Mouse (Mus musculus) limb, embryonic 11.5 days (tissue): ENCODE measurements at regions not wholly inside any gene's neighbourhood (a gene's known extent, or its start where the extent isn't known, plus 50 kb on each side); places are given as distances from the start of the nearest gene placed in this dataset.

Experiments
- ATAC-seq: fragments of 200-750 bp; cut with Nextera tagmentation; 2 replicates; pipeline ENCODE4 v1.8.0; 2017; ENCODE audit warnings: low read depth; ENCODE audit not compliant: insufficient number of reproducible peaks, low FRiP score, low TSS enrichment
- DNase-seq: peaks from one replicate; pipeline ENCODE4 v3.0.0-alpha.2; 2015; ENCODE audit warnings: low spot score
- H3K27ac ChIP-seq: fragments of 300-500 bp; sonication (generic); replicated peaks from 2 replicates; pipeline ENCODE4 v1.5.1; 2014; ENCODE audit warnings: low read depth, mild to moderate bottlenecking, low read length
- H3K27me3 ChIP-seq: fragments of 300-500 bp; sonication (generic); 2 replicates; pipeline ENCODE4 v1.6.1; 2014; ENCODE audit warnings: mild to moderate bottlenecking, low read length, mixed read lengths; ENCODE audit not compliant: control insufficient read depth, insufficient read depth
- H3K36me3 ChIP-seq: fragments of 300-500 bp; sonication (generic); 2 replicates; pipeline ENCODE4 v1.6.1; 2014; ENCODE audit warnings: mild to moderate bottlenecking, low read length, moderate library complexity, mixed read lengths; ENCODE audit not compliant: control insufficient read depth, insufficient read depth
- H3K4me1 ChIP-seq: fragments of 300-500 bp; sonication (generic); 2 replicates; pipeline ENCODE4 v1.6.1; 2014; ENCODE audit warnings: low read length, mixed read lengths; ENCODE audit not compliant: control insufficient read depth, insufficient read depth
- H3K4me2 ChIP-seq: fragments of 300-500 bp; sonication (generic); 2 replicates; pipeline ENCODE4 v1.6.1; 2014; ENCODE audit warnings: low read depth, mild to moderate bottlenecking, moderate library complexity; ENCODE audit not compliant: severe bottlenecking
- H3K4me3 ChIP-seq: fragments of 300-500 bp; sonication (generic); 2 replicates; pipeline ENCODE4 v1.5.1; 2014; ENCODE audit warnings: low read depth, low read length
- H3K9ac ChIP-seq: fragments of 300-500 bp; sonication (generic); 2 replicates; pipeline ENCODE4 v1.6.1; 2014; ENCODE audit warnings: mild to moderate bottlenecking, low read length
- H3K9me3 ChIP-seq: fragments of 300-500 bp; sonication (generic); 2 replicates; pipeline ENCODE4 v1.6.1; 2016; ENCODE audit warnings: low read length; ENCODE audit not compliant: control insufficient read depth
- WGBS: fragments of 180-500 bp; shearing (Covaris S2); extraction: QIAGEN DNeasy Blood & Tissue Kit; methylation state at CpG from one replicate; pipeline ENCODE4 v1.1.7; 2014; 5-methylcytosine and 5-hydroxymethylcytosine counted together

GRCm38 (mm10) chr10:96356980-96357624 is 220.7 kb downstream of the Gm5426 start:
- ATAC-seq (no peak), DNase-seq (no peak)
- Histone ChIP-seq H3K4me1 (no peaks in the 10 kb centered on the region), H3K9me3 (no peaks in the 10 kb centered on the region), H3K4me2 (no peak overlapping the region), H3K36me3 (no peaks in the 10 kb centered on the region), H3K9ac (no peak overlapping the region), H3K27ac (no peak overlapping the region), H3K27me3 (no peaks in the 10 kb centered on the region), H3K4me3 (no peak overlapping the region)
- WGBS: 85% methylated on average over 1 of the region's 1 CpGs

GRCm38 (mm10) chr10:96357632-96358031 is 221.2 kb downstream of the Gm5426 start:
- no peaks in the 10 kb centered on the region for H3K27me3 ChIP-seq
- H3K4me3 ChIP-seq: no peak overlapping the region
- no peak for ATAC-seq
- H3K4me1 ChIP-seq: no peaks in the 10 kb centered on the region
- no peak for DNase-seq
- H3K9ac ChIP-seq: no peak overlapping the region
- H3K36me3 ChIP-seq: no peaks in the 10 kb centered on the region
- H3K4me2 ChIP-seq: no peak overlapping the region
- H3K27ac ChIP-seq: no peak overlapping the region
- no peaks in the 10 kb centered on the region for H3K9me3 ChIP-seq
- 81% methylated on average over 5 of the region's 5 CpGs for WGBS

- DNase-seq (no peak), ATAC-seq (no peak)
- no peak overlapping the region for H3K4me2 ChIP-seq
- H3K36me3 ChIP-seq: no peaks in the 10 kb centered on the region
- no peaks in the 10 kb centered on the region for H3K27me3 ChIP-seq
- WGBS: 88% methylated on average over 2 of the region's 2 CpGs
- H3K9me3 ChIP-seq: no peaks in the 10 kb centered on the region
- H3K9ac ChIP-seq: no peak overlapping the region
- H3K4me3 ChIP-seq: no peak overlapping the region
- no peaks in the 10 kb centered on the region for H3K4me1 ChIP-seq
- no peak overlapping the region for H3K27ac ChIP-seq
Measured at GRCm38 (mm10) chr10:96358984-96359383, 222.6 kb downstream of the Gm5426 start.

DNA sequence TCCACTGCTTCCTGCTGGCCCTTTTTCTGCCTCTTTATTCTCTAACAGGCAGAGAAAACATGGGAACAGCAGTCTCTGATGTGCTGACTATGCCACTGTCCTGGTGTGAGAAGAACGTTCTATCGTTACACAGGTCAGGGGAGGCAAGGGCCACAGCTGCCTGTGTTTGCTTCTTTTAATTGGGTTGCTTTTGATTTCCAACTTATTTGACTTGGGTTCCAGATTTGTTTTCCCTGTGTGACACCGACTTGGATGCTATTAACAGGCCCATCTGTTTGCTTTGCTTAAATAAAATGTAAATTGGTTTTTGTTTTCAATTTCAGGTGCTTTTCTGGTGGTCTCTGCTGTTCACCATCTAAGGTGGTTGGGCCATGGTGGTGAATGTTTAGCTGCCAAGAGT is 225.8 kb downstream of the Gm5426 start:
- no peak for DNase-seq
- 53% methylated on average over 3 of the region's 3 CpGs for WGBS
- ATAC-seq: no peak
- H3K27ac ChIP-seq: no peak overlapping the region
- no peaks in the 10 kb centered on the region for H3K36me3 ChIP-seq
- no peak overlapping the region for H3K4me2 ChIP-seq
- H3K9me3 ChIP-seq: no peaks in the 10 kb centered on the region
- H3K4me3 ChIP-seq: no peak overlapping the region
- H3K27me3 ChIP-seq: no peaks in the 10 kb centered on the region
- H3K4me1 ChIP-seq: no peaks in the 10 kb centered on the region
- H3K9ac ChIP-seq: no peak overlapping the region

DNA sequence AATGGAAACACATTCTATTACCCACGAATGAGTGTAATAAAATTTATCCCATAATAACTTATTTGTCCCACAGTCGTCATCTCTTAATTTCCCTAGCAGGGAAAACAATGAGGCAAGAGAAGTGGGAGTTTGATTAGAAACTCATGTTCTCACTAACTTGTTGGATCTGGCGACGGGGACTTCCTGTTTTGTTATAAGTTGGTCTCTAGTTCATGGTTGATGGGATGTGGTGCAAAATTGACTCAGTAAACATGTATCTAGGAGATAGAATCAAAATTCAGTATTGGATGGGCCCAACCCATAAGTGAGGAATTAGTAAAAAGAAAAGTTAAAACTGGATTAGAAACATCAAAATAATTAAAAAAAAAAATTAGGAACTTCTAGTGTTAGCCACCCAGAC is 227.5 kb downstream of the Gm5426 start:
- Histone ChIP-seq H3K4me3 (no peak overlapping the region), H3K27me3 (no peaks in the 10 kb centered on the region), H3K9ac (no peak overlapping the region), H3K4me2 (no peak overlapping the region), H3K4me1 (no peaks in the 10 kb centered on the region), H3K27ac (no peak overlapping the region), H3K9me3 (no peaks in the 10 kb centered on the region), H3K36me3 (no peaks in the 10 kb centered on the region)
- 39% methylated on average over 4 of the region's 4 CpGs for WGBS
- ATAC-seq (no peak), DNase-seq (no peak)

GRCm38 (mm10) chr10:96365101-96365500 is 228.7 kb downstream of the Gm5426 start:
- Histone ChIP-seq H3K4me3 (no peak overlapping the region), H3K36me3 (no peaks in the 10 kb centered on the region), H3K9me3 (no peaks in the 10 kb centered on the region), H3K27me3 (no peaks in the 10 kb centered on the region), H3K9ac (no peak overlapping the region), H3K27ac (no peak overlapping the region), H3K4me2 (no peak overlapping the region), H3K4me1 (no peaks in the 10 kb centered on the region)
- DNase-seq (no peak), ATAC-seq (no peak)
- WGBS: 64% methylated on average over 3 of the region's 3 CpGs

DNA sequence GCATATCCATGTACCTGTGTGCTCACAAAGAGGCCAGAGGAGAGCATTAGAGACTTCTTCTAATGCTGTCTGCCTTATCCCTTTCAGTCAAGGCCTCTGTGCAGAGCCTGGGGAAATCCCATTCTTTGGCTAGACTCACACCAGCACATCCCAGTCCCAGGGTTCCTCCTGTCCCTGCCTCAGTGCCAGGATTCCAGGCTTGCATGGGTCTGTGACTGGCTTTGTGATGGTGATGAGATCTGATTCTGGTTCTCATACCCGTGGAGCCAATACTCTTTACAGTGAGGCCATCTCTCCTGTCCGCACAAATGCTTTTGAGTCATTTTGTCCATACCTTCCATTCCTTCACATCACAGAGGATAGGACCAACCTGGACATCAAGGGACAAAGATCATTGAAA is 230.5 kb downstream of the Gm5426 start:
- DNase-seq (no peak), ATAC-seq (no peak)
- Histone ChIP-seq H3K27ac (no peak overlapping the region), H3K9ac (no peak overlapping the region), H3K4me3 (no peak overlapping the region), H3K4me1 (no peaks in the 10 kb centered on the region), H3K4me2 (no peak overlapping the region), H3K36me3 (no peaks in the 10 kb centered on the region), H3K9me3 (no peaks in the 10 kb centered on the region), H3K27me3 (no peaks in the 10 kb centered on the region)
- 88% methylated on average over 2 of the region's 2 CpGs for WGBS

DNA sequence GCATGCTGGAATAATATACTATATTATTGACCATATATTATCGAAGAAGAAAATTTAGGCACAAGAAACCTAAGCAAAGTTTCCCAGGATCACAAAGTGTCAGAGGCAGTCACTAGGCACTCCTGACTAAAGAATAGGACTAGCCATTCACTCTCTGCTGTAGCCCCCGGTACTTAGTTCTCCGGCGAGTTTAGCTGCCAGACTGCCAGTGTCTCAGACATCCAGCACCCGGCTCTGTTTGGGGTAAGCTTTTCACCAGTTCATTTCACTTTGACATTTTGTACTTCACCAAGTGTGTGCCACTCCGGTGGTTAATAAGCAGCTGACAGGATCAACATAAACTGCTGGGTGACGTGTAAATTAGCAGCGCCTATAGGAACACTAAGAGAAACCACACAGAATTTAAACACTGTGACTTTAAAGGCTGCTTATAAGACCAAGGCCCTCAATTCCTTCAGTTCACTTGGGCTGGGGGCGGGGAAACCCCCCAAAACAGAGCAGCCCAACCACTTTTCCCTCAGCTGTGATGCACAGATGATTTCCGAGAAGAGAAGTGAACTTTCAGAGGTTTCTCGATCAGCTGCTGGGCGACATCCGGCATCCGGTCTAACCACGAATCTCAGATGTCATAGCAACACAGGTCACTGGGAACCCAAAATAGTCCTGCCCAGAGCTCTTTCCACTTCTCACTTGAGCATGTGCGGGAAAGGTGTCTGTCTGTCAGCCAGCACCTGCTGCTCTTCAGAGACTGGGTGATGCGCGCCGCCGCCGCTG is 234.3 kb downstream of the Gm5426 start:
- DNase-seq: no peak
- Histone ChIP-seq H3K27ac (no peak overlapping the region), H3K9ac (no peak overlapping the region), H3K4me3 (no peak overlapping the region), H3K27me3 (no peaks in the 10 kb centered on the region), H3K36me3 (no peaks in the 10 kb centered on the region), H3K4me2 (no peak overlapping the region), H3K4me1 (0 out of 2 replicates have a peak, but pooled peaks cover 5% of the 10 kb centered on the region), H3K9me3 (no peaks in the 10 kb centered on the region)
- no peak for ATAC-seq
- 78% methylated on average over 21 of the region's 21 CpGs for WGBS
